In the genomic region with DNA sequence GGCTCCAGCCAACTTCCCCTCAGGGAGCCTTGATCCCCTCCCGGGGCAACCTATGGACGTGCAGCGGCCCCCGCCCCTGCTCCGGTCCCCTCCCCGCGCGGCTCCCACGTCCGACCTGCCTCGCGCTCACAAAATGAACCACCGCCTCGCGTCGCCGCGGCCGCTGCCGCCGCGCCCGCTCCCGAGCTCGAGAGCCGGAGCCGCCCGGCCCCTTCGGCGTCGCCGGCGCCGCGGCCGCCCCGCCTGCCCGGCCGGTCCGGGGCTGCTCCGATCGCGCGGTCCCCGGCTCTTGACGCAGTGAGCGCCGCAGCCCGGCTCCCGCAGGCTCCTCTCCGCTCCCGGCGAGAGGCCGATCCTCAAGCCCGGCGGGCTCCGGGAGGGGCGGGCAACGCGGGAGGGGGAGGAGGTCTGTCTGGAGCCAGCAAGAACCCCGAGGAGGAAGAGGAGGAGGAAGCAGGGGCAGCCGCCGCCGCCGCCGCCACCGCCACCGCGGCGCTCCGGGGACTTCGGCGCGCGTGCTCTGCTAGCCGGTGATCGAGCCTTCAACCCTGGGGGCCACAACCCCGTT, we compare ENCODE assay signal across 8 mouse cellular contexts. TPM values are rescaled to one million over a fixed set of nuclear protein-coding genes. Genes with fewer than 3 reads are reported as not detected.
A peak's percentile ranks its signal among the peaks of the same experiment; 100 is the strongest.
DNase-seq lines count a peak whose midpoint lies in the region; ATAC-seq and TF ChIP-seq lines count a peak whose summit lies in the region.

No protein-coding gene starts in this region.

- no peaks in the 10 kb centered on the region for H3K36me3 ChIP-seq in liver, embryonic 15.5 days (replicated peaks)
- no peaks in the 10 kb centered on the region for H3K36me3 ChIP-seq in small intestine, adult 2 months (ENCODE audit: control insufficient read depth, insufficient read depth, low read length)

- peak overlapping the region; percentile 69 for H3K4me2 ChIP-seq in liver, embryonic 15.5 days

- no peaks in the 10 kb centered on the region for H3K9me3 ChIP-seq in liver, embryonic 15.5 days (replicated peaks)

- no peak for ATAC-seq in liver, embryonic 15.5 days (ENCODE audit: insufficient read depth)

- DNase-seq in adrenal gland, adult 2 months: peak; percentile 75
- no peak for DNase-seq in adrenal gland, adult 8-10 months
- DNase-seq in right cerebral cortex, postnatal 4 days: peak; percentile 41
- no peak for DNase-seq in right cerebral cortex, postnatal 14 days
- peak; percentile 26 for DNase-seq in heart, postnatal 4 days
- no peak for DNase-seq in urinary bladder, postnatal 10 days (ENCODE audit: low spot score)

- no peak overlapping the region for H3K9ac ChIP-seq in liver, embryonic 15.5 days

- WGBS in liver, embryonic 15.5 days (ENCODE audit: insufficient replicate concordance): under 1% methylated on average over 78 of the region's 78 CpGs
- 1% methylated on average over 68 of the region's 78 CpGs for WGBS in small intestine, adult 2 months

- H3K27me3 ChIP-seq in liver, embryonic 15.5 days: peaks cover 91% of the 10 kb centered on the region
- peaks cover 77% of the 10 kb centered on the region for H3K27me3 ChIP-seq in small intestine, adult 2 months (ENCODE audit: control insufficient read depth, insufficient read depth, low read length)

- H3K27ac ChIP-seq in liver, embryonic 15.5 days (replicated peaks): no peak overlapping the region
- H3K27ac ChIP-seq in small intestine, adult 2 months (ENCODE audit: insufficient read depth, low read depth, low read length): no peak overlapping the region

- no peak for TF ChIP-seq POLR2A in small intestine, adult 2 months (IDR thresholded peaks at IDR 0.05; ENCODE audit: low read depth, low read length)

- H3K4me3 ChIP-seq in liver, embryonic 15.5 days (replicated peaks): peak overlapping the region; percentile 51
- H3K4me3 ChIP-seq in small intestine, adult 2 months (ENCODE audit: low read depth, low read length): peak overlapping the region; percentile 52

- H3K4me1 ChIP-seq in liver, embryonic 15.5 days (replicated peaks): peaks cover 28% of the 10 kb centered on the region
- H3K4me1 ChIP-seq in small intestine, adult 2 months (ENCODE audit: control insufficient read depth, insufficient read depth, insufficient read length, low read length): peaks cover 6% of the 10 kb centered on the region

- TF ChIP-seq CTCF in small intestine, adult 2 months (IDR thresholded peaks at IDR 0.05; ENCODE audit: extremely low read depth, insufficient read length, insufficient replicate concordance, low read depth, low read length): no peak

RNA-seq across cellular contexts. Expression of gene Elfn1, which starts 0.6 kb away (rescaled TPM):
- 10 to 100 TPM in 1 of 2 experiments, under 1 TPM in 1; 0.35 to 25.4 TPM for total RNA-seq in adrenal gland, adult 2 months (2021)
- polyA plus RNA-seq in adrenal gland, adult 2 months (2012; rRNA removed): 33.8 and 96.1 TPM in 2 replicates
- 10 to 100 TPM in 1 of 4 experiments, 1 to 10 TPM in 1, under 1 TPM in 2; 0.32 to 49.6 (median 5.4) TPM for total RNA-seq in adrenal gland, adult 8-10 months (2022)
- total RNA-seq in heart, postnatal 4 days (2021): under 1 TPM; 0.65 to 0.81 TPM
- 0.02 TPM in 2 replicates for polyA plus RNA-seq in liver, embryonic 15.5 days (2015; fragmentation: Nextera tagmentation; extraction: Ambion mirVana)
- polyA plus RNA-seq in small intestine, adult 2 months (2012; rRNA removed): 0.11 and 0.34 TPM in 2 replicates

Comparison
In these comparisons a context has a peak if more than half of its experiments do, and no peak if none do; other contexts are left out.
1. DNase-seq: peak in adrenal gland, adult 2 months (single experiment), right cerebral cortex, postnatal 4 days (single experiment) and heart, postnatal 4 days (single experiment); none in adrenal gland, adult 8-10 months (single experiment), right cerebral cortex, postnatal 14 days (single experiment) and urinary bladder, postnatal 10 days (single experiment).